Mouse (Mus musculus) megakaryocyte, embryonic 14.5 days (primary cell): ENCODE measurements around the gene Col23a1.

Experiments
- FLI1 ChIP-seq: IDR thresholded peaks from 2 replicates; pipeline ENCODE4 v1.6.1; 2012; ENCODE audit warnings: low read length, inconsistent platforms, mixed read lengths
- GATA1 ChIP-seq: IDR thresholded peaks from 3 replicates; pipeline ENCODE4 v1.6.1; 2012; ENCODE audit warnings: mixed read lengths, low read length, inconsistent platforms, borderline replicate concordance

DNA sequence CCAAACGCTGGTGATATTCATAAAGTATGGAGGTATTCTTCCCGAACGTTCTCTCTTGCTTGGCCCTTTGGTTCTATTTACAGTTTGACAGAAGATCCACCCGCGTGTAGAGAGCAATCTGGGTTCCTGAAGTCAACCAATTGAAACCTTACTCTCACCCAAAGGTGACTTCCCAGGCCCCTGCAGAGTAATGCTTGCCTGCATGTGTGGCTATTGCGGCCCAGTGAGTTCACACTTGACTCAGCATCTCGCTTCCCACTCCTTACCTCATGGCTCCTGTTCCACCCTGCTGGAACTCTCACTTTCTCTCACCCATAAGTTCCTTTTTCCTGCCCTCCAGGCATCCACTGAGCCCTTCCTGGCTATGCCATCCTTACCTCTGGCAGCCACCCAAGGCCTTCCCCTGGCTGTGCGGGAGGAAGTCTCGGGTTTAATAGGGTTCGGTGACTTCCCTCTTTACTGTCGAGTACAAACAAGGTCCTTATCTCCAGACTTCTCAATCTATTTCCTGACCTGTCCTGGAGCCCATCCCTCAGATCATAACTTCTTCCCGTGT lies 38.7 kb downstream of the Col23a1 start:
- TF ChIP-seq GATA1 (no peak), FLI1 (no peak)
